Mouse (Mus musculus): ENCODE data around the gene Tgfbr1.
"Not testable (repeated sequence)": the region's sequence is repeated elsewhere in the genome, so short reads cannot be mapped to it uniquely, and the experiment has no call there.

Tgfbr1 gene

DNA sequence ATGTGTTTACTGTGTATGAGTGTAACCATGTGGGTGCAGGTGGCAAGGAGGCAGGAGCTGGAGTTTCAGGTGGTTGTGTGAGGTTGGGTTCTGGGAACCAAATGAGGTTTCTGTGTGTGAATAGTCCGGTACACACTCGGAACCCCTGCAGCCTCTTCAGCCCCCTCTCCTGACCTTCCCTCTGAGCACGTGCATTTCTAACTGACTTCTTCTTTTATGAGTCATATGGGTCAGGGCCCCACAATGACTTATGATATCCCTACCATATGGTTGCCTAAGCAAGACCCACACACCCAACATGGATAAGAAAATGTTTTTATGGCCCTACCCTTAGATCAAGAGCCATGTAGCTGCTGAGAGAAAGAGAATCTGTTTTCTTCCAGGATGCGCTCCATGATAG, 6.0 kb upstream of the Tgfbr1 start:
- DNase-seq (ENCODE audit: low read depth, low spot score) = no peak

- no peak for DNase-seq (ENCODE audit: low read depth, low spot score)
Measured at GRCm38 (mm10) chr4:47349759-47350158, 3.3 kb upstream of the Tgfbr1 start.

- peak; percentile 21 for DNase-seq (ENCODE audit: low read depth, low spot score)
Measured at GRCm38 (mm10) chr4:47351386-47352049, 1.5 kb upstream of the Tgfbr1 start.

DNA sequence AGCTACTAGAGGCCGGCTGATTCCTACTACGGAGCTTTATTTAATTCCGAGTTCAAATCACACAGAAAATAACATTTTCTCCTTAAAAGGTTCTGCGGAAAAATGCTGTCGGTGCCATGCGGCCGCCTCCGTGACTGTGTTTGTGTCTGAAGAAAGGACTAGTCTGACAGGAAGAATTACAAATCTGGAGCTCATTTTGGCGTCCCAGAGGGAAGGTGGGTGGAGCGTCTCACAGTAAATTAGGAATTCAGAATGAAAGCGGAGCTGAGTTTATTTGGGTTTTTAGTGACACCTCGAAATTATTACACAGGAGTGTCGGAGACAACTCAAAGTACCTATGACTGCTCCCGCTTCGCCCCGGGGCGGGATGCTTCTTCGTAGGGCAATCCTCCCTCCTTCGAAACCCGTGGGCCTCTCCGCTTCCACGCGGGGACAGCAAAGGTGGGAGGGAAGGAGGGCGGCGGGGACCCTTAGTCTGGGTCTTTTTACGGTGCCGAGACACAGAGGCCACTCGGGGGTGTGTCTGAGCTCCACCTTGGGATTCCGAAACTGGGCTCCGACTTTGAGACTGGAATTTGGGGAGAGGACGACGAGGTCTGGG, 861 bp upstream of the Tgfbr1 start:
- DNase-seq (ENCODE audit: low read depth, low spot score) = peak; percentile 9

DNA sequence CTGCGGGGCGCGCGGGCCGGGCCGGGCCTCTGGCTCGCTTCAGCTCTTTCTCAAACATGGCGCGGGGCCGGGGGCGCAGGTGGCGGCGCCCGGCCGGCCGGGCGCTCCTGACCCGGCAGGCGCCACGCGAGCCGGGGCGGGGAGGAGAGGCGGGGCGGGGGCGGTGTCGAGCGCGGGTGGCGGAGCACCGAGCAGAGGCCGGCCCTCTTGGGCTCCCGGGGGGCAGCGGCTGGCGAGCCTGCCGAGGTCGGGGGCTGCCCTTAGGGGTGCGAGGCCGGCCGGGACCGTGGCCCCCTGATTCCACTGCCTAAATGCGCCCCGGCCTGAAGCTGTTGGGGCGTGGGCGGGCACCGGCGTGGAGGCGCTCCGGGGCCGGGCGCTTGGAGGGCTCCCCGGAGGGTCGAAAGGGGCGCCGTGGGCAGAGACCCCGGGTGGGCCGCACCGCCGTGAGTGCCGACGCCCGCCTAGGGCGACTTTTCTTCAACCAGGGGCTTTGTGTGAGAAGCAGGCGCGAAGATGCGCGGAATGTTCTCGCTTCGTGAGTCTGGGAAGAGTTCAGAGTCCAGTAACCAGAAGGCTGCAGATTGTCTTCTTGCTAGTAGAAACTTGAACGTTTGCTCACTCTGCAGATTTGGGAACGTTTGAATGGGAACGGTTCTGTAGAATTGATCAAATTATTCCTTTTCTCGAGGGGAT, 542 bp downstream of the Tgfbr1 start:
- peak; percentile 14 for DNase-seq (ENCODE audit: low read depth, low spot score)

DNA sequence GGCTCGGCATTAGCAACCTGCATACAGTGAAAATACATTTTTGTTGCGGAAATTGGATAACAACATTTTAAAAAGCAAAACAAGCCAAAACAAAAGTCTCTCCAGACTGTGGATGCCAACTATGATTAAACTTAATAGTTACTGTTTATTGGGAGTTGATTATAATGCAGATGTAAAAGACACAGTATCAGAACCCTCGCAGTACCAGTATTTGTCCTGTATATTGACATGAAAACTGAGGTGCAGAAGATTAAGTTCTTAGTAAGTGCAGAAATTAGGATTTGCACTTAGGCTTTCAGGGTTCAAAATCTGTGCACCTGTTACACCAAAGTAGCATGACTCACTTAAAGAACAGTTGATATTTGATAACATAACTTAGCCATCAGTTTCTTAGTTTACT, 1.3 kb downstream of the Tgfbr1 start:
- no peak for DNase-seq (ENCODE audit: low read depth, low spot score)

GRCm38 (mm10) chr4:47362662-47363061, 9.6 kb downstream of the Tgfbr1 start:
- no peak for DNase-seq (ENCODE audit: low read depth, low spot score)

DNA sequence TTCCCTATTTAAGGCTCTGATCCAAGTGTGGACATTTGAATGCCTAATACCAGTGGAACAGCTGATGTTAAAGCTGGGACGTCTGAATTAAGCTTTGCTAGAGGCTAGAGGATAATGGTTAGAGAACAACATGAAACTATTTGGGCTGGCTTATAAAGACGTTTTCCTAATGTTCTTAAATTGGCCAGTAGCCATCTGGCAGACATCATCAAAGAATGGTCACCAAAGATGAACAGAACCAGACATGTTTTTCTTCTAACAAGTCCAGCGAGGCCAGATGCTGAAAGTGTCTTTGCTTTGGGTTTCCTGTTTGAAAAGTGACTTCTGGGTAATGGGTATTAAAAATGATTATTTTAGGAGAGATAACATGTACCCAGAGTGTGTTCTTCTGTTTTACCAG, 10.1 kb downstream of the Tgfbr1 start:
- no peak for DNase-seq (ENCODE audit: low read depth, low spot score)

- DNase-seq (ENCODE audit: low read depth, low spot score) = no peak
Measured at GRCm38 (mm10) chr4:47368717-47369116, 15.7 kb downstream of the Tgfbr1 start.

GRCm38 (mm10) chr4:47378716-47379115, 25.7 kb downstream of the Tgfbr1 start:
- DNase-seq (ENCODE audit: low read depth, low spot score) = no peak

- DNase-seq (ENCODE audit: low read depth, low spot score) = no peak
Measured at GRCm38 (mm10) chr4:47382426-47382825, 29.4 kb downstream of the Tgfbr1 start.

DNA sequence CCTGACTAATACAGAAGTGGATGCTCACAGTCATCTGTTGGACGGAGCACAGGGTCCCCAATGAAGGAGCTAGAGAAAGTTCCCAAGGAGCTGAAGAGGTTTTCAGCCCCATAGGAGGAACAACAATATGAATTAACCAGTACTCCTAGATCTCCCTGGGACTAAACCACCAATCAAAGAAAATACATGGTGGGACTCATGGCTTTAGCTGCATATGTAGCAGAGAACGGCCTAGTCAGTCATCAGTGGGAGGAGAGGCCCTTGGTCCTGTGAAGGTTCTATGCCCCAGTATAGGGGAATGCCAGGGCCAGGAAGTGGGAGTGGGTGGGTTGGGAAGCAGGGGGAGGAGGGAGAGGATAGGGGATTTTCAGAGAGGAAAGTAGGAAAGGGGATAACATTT, 38.9 kb downstream of the Tgfbr1 start:
- DNase-seq (ENCODE audit: low read depth, low spot score) = not testable (repeated sequence)

GRCm38 (mm10) chr4:47396251-47396650, 43.2 kb downstream of the Tgfbr1 start:
- no peak for DNase-seq (ENCODE audit: low read depth, low spot score)

- no peak for DNase-seq (ENCODE audit: low read depth, low spot score)
Measured at GRCm38 (mm10) chr4:47397951-47398687, 45.1 kb downstream of the Tgfbr1 start.

DNA sequence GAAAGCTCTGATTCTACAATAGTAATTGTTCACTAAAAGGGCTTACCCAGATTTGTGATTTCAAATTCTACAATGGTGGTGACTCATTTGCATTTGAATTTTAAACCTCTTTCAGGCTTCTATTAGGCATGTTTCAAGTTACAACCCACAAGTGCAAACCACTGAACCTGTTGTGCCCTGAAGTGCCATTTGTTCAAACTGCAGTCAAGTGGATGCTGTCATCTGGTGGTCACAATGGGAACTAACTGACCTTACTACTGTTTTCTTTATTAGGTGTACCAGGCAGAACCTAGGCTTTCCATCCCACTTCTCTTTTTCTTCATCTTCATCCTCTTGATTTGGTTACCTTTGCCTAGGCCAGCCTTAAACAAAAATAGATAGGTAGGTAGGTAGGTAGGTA, 46.8 kb downstream of the Tgfbr1 start:
- DNase-seq (ENCODE audit: low read depth, low spot score) = peak; percentile 27

GRCm38 (mm10) chr4:47400314-47400713, 47.3 kb downstream of the Tgfbr1 start:
- DNase-seq (ENCODE audit: low read depth, low spot score) = no peak

DNA sequence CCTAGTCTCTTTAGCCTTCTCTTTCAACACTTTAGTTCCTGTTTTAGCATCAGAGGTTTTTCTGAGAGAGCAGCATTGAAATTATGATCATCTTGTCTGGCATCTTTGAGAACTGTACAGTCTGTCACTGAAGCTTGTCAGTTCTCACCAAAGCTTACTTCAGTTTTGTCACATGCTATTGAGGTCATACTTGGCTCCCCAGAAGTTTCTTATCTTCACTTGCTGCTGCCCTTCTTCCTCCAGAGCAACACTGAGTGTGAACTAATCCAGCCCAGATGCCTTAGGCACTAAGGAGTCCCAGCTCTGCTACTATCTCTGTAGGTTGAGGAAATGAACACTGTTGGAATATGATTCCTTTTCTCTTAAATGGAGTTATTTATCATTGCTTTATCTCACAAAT, 49.2 kb downstream of the Tgfbr1 start:
- no peak for DNase-seq (ENCODE audit: low read depth, low spot score)

- DNase-seq (ENCODE audit: low read depth, low spot score) = no peak
Measured at GRCm38 (mm10) chr4:47404536-47404935, 51.5 kb downstream of the Tgfbr1 start.

DNA sequence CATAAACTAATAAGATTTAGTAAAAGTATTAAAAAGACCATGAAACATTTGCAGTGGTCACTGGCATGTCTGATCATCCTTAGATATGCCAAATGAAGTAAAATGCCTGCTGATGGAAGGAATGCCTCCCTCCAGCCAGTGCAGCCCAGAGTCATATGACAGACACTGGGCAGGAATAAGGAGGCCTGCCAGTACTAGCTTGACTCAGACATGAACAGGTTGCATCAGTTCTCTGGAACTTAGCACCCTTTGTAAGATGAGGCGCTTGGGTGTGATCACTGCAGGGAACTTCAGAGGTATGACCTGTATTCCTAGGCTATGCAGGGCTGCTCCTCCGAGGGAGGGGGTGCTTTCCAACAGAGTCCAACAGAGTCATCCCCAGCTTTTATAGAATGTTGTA, 54.1 kb downstream of the Tgfbr1 start:
- DNase-seq (ENCODE audit: low read depth, low spot score) = no peak

- no peak for DNase-seq (ENCODE audit: low read depth, low spot score)
Measured at GRCm38 (mm10) chr4:47417871-47418270, 64.8 kb downstream of the Tgfbr1 start.

DNA sequence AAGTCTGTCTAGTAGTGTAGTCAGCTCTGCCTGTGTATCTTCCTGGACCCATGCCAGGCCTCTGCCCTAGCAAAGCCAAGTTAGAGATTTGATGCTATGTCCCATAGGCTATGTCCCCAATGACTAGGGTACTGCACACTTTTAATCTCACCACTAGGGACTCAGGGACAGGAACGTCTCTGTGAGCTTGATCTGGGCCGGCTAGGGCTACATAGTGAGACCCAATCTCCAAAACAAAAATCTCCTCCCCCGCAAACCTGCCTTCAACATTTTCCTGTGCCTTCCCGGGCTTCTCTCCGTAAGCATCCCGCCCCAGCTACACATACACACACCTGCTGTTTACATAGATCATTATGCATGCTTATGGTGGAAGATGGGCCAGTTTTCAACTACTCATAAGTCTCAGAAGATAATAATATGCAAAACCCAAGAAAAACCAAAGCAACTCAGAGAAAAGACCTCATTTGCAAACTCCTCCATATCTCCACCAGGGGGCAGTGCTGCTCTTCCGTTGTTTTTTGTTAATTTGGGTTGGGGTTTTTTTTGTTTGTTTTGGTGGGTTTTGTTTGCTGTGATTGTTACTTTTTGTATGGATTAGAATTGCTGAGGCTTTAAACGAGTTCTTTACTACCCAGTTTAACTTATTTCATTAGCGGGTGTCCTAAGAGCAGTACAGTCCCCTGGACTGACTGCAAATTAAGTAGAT, 66.4 kb downstream of the Tgfbr1 start:
- DNase-seq (ENCODE audit: low read depth, low spot score) = peak; percentile 49

GRCm38 (mm10) chr4:47420191-47420590, 67.2 kb downstream of the Tgfbr1 start:
- no peak for DNase-seq (ENCODE audit: low read depth, low spot score)
